Mouse (Mus musculus): ENCODE data around the gene Cyb5r1.

Cyb5r1 gene

DNA sequence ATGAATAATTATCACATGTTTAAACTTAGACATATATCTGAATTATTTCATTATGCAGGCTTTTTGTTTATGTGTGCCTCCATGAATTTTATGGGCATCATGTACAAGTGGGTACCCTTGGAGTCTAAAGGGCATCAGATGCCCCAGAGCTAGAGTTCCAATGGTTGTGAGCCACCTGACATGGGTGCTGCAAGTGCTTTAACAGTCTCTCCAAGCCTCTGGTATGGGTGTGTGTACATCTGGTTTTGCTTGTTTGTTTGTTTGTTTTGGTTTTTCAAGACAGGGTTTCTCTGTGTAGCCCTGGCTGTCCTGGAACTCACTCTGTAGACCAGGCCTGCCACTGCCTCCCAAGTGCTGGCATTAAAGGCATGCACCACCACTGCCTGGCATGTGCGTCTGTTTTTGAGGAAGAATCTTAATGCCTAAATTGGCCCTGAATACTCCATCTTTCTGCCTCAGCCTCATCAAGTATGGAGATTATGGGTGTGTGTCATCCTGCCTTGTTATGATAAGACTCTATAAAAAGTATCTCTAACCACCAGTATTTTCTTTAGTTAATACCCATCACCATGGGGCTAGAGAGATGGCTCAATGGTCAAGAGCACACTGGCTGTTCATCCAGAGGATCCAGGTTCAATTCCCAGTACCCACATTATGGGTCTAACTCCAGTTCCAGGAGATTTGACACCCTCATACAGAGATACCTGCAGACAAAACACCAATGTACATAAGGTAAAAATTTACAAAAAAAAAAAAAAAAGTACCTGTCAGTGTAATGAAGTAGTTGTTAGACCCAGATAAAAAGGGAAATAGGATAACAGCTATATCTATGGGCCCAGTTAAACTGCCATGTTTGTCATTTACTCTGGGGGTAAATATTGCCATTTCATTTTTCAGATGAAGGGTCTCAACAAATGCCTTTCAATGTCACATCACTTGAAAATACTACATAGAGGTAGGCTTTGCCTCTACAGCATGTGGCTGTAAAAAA lies 55.2 kb downstream of the Cyb5r1 start:
- DNase-seq (ENCODE audit: low spot score): peak; percentile 79

Data from c-Kit-positive CD71-positive TER-119-positive erythroid progenitor cells, embryonic 14.5 days (primary cell).